Mouse (Mus musculus) stomach, adult 2 months (tissue): ENCODE results near the gene Vps52. TPM values are rescaled to one million over a fixed set of nuclear protein-coding genes. Genes with fewer than 3 reads are reported as not detected.

Experiments used
- polyA plus RNA-seq: library from polyadenylated mRNA; depleted of rRNA; stranded (reverse); fragments of >200 nt; gene quantifications from 2 replicates; pipeline ENCODE4 v1.2.3, GENCODE M21; 2012; rRNA removed

Gene Vps52
- 30.6 and 32.9 TPM in 2 replicates for polyA plus RNA-seq

DNA sequence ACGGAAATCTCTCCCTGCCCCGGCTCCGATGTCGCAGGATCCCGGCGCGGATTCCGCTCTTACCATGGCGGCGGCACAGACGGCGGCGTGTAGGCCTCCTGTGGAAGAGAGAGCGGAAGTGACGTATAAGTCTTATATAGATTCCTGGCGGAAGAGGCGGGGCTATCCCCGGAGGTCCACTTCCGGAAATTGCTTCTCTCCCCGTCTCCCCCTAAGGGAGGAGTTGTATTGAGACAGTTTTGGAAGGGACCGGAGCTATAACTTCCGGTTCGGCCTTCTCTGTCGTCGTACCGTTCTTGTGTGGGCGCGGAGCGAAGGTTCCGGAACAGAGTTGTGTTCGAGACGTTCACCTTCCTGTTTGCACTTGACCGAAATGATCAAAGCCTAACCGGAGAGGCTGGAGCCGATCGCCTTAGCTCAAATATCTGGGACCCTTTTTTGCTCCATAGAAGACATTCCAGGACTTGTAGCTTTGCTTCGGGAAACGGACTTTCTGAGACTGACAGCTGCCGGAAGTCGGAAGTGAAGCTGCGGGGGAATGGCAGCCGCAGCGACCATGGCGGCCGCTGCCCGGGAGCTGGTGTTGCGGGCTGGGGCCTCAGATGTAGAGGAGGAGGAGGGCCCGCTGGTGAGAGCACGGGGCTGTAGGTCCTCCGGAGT, at the start of gene Vps52, which contains the start of gene Rps18:
TSS of gene Vps52 (plus strand) at position 258 of the 660 bp plus-strand sequence.
TSS of gene Rps18 (minus strand) at position 447 of the 660 bp plus-strand sequence.

DNA sequence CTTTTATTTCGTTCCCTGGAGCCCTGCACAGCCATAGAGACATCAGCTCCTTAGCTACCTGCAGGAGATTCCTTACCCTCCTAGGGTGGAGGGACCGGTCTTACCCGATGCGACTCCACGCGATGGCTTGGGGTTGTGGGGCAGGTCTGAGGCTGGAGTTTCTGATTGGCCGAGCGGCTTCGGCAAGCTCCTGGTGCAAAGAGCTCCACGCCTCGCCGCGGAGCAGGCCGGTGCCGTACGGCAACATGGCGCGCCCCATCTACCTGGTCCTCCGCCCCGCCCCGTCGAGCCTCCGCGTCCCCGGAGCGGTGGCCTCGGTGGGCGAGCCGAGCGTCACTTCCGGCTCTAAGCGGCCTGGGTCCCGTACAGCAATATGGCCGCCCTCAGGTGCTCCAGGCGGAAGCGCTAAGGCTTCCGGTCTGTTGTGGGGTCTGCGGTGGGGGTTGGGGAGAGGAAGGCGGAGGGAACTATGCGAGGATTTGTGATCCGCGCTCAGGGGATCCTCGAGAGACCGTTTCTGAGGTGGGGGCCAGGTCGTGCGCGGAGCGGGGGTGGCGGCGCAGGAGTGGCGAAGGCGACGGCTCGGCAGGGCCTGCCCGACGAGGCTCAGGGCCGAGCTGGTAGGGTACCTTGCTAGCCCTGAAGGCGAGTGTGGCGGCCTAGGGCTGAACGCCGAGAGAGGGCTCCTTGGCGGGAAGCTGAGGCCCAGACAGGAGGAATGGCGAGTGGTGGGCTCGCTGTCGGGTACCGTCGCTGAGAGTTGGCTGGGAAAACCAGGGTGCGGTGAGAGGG, 46.3 kb upstream of the Vps52 start, which contains the start of gene Daxx:
TSS of gene Daxx (plus strand) at position 338 of the 792 bp plus-strand sequence.

DNA sequence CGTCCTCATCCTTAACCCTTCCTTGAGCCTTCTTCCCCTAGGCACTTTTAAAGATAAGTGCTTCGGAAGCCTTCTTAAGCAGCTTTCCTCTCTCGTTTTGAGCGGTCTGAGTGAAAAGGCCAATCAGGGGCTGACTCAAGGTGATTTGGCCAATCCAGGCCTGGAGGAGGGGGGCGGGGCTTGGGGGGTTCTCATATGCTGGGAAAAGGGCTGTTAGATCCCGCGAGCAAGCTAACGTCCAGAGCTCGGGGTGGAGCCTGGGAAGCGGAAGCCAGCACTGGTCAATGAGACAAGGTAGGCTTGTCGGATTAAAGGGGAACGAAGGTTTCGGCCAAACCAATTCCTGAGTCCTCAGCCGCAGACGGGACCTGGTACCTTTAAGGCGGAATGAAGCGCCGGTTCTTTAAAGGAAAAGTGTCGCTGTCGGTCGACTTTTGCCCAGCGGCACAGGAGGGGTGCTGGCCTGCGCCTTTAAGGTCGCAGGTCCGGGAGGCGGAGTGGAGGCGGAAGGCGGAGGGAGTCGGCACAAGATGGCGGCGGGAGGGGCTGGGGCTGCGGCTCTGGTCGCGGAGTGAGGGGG, 39.9 kb upstream of the Vps52 start, which contains the start of the genes Tapbp and Zbtb22:
TSS of gene Tapbp (plus strand) at position 229 of the 580 bp plus-strand sequence.
TSS of gene Zbtb22 (plus strand) at position 234 of the 580 bp plus-strand sequence.

DNA sequence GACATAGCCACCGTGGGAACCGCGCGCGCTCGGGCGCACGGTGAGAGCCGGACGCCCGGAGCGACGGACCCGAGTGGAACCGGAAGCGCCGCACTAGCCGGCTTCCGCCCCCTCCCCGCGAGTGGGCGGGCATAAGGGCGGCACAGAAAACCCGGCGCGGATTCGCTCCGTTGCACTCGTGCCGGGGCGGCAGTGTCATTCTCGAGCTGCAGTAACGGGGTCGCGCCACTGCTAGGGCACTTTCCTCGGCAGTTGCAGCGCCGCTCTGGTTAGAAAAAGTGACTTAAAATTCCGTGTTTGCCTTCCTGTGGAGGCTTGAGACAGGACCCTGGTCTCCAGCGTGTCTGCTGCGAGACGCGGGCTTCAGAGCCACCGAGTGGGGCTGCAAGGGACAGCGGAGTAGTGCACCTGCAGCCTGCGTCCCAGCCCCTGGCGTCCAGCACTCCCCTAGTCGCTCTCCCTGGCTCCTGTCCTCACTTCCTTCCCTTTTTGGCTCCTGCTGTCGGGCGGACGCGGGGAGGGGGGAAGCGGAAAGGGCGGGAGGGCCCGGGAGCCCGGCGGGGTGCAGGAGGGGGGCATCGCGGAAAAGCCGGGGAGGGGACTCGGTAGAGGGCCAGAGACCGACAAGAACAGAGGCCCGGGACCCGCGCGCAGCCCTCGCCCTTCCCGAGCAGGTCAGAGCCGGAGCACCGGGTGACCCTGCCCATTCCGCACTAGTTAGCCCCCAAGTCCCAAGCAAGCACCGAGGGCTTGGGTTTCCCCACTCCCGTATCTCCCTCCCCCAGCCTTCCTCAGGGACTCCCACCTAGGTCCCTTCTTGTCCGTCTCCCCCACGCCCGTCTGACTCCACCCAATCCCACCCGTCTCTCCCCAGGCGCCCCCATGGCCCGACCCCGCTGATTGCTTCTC, 26.0 kb upstream of the Vps52 start, which contains the start of gene Rgl2:
TSS of gene Rgl2 (plus strand) at position 173 of the 909 bp plus-strand sequence.

DNA sequence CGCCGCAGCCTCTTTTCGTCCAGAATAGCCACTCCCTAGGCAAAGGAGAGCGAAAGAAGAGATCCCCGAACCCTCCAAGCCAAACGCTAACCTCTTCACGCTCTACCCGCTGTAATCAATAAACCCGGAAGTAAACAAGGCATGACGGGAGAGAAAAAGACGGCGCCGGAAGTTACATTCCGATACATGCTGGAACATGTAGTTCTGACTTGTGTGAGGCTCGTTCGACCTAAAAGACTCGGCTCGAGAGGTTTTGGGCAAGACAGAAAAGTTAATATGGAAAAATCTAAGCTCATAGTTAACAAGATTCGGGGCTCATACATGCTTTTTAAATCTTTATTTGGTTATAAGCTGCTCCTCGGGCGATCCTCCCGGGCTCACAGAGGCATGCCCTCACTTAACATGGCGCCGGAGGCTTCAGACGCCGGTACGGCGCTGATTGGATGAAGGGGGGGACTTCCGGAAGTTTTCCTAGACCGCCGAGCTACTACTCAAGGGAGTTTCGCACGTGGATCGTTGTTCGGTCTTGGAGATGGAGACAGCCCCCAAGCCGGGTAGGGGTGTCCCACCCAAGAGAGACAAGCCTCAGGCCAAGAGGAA, 15.3 kb upstream of the Vps52 start, which contains the start of the genes Pfdn6 and Wdr46:
TSS of gene Pfdn6 (minus strand) at position 138 of the 600 bp plus-strand sequence.
TSS of gene Wdr46 (plus strand) at position 455 of the 600 bp plus-strand sequence.

DNA sequence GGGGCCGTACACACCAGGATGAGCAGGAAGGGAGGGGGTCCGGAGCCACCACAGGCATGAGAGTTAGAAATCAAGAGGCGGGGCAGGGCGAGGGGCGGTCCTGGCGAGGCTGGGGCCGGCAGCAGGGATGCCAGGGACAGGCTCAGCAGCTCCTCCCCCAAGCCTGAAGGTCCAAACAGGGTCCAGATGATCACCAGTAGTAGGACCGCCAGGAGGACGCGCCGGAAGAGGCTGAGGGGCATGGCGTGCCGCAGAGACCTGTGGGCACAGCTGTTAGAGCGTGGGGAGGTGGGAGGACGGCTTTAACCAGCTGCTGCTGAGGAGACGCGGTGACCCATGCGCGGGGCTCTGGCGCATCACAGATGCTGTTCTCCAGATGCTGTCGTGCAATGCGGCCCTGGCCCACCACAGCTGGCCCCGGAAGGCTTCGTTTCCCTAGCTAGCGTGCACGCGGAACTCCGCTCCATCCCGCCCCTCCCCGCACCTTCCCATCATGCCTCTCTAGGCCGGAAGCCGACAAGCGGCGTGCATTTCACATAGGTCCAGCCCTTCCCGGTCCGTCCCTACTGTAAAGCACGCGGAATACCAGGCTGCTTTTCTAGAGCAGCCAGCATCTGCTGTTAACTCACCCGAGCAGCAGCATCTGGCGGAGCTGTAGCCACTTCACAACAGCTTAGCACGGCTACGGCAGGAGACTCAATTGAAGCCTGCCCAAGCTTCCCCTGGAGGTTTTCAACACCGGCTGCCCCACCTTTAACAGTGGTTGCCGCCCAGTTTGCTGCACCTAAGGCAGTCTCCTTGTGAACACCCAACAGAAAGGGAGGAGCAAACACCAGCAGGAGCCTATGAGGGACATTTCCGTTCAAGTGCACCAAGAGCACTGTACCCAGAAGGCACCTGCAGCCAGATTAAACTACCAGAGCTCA, 4.3 kb upstream of the Vps52 start, which contains the start of gene B3galt4:
TSS of gene B3galt4 (minus strand) at position 468 of the 926 bp plus-strand sequence.

DNA sequence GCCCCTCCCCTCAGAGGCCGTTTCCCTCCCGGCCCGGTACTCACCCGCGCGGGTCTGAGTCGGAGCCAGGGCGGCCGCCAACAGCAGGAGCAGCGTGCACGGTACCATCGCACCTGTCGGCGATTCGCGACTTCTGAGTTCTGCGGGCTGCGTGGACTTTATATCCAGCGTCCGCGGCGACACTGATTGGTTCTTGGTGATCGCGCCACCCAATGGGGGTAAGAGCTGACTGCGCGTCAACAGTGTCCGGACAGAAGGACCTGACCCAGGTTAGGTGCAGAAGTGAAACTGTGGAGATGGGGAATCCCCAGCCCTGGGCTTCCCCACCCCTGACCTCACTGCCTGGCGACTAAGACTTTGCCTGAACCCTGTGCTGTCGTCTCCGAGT, 44.5 kb downstream of the Vps52 start, which contains the start of gene H2-K1:
TSS of gene H2-K1 (minus strand) at position 198 of the 388 bp plus-strand sequence.

Other genes with a start within 250 kb of the Vps52 start
- gene March2, start 237.1 kb upstream of the Vps52 start, polyA plus RNA-seq, result 42.8 and 60.2 TPM in 2 replicates
- 166 and 168 TPM in 2 replicates for gene Rab11b, start 195.3 kb upstream of the Vps52 start, polyA plus RNA-seq
- 9.7 and 11.8 TPM in 2 replicates for gene Angptl4, start 174.0 kb upstream of the Vps52 start, polyA plus RNA-seq
- 19.7 and 19.8 TPM in 2 replicates for gene Kank3, start 145.3 kb upstream of the Vps52 start, polyA plus RNA-seq
- 241 and 248 TPM in 2 replicates for gene Rps28, start 131.2 kb upstream of the Vps52 start, polyA plus RNA-seq
- 233 and 376 TPM in 2 replicates for gene Ndufa7, start 131.2 kb upstream of the Vps52 start, polyA plus RNA-seq
- gene Cd320, start 112.7 kb upstream of the Vps52 start, polyA plus RNA-seq, result 13.4 and 44.6 TPM in 2 replicates
- not detected in 2 replicates for gene Gm7029, start 82.0 kb upstream of the Vps52 start, polyA plus RNA-seq
- gene Kifc1, start 65.2 kb upstream of the Vps52 start, polyA plus RNA-seq, result 2.8 and 3.9 TPM in 2 replicates
- 0.18 and 0.26 TPM in 2 replicates for gene Platr17, start 50.7 kb upstream of the Vps52 start, polyA plus RNA-seq
- gene Daxx, start 46.4 kb upstream of the Vps52 start, polyA plus RNA-seq, result 25.6 and 26.2 TPM in 2 replicates
- 92.0 and 99.2 TPM in 2 replicates for gene Tapbp, start 39.9 kb upstream of the Vps52 start, polyA plus RNA-seq
- 45.0 and 64.9 TPM in 2 replicates for gene Zbtb22, start 39.9 kb upstream of the Vps52 start, polyA plus RNA-seq
- 89.5 and 105 TPM in 2 replicates for gene Rgl2, start 26.3 kb upstream of the Vps52 start, polyA plus RNA-seq
- 5.2 and 6.8 TPM in 2 replicates for gene Pfdn6, start 15.5 kb upstream of the Vps52 start, polyA plus RNA-seq
- gene Wdr46, start 15.2 kb upstream of the Vps52 start, polyA plus RNA-seq, result 8.8 and 11.1 TPM in 2 replicates
- 16.9 and 20.2 TPM in 2 replicates for gene B3galt4, start 4.3 kb upstream of the Vps52 start, polyA plus RNA-seq
- gene Rps18, start 189 bp downstream of the Vps52 start, polyA plus RNA-seq, result 111 and 142 TPM in 2 replicates
- gene H2-K1, start 44.5 kb downstream of the Vps52 start, polyA plus RNA-seq, result 1,329 and 1,533 TPM in 2 replicates
- 16.2 and 20.2 TPM in 2 replicates for gene Ring1, start 68.9 kb downstream of the Vps52 start, polyA plus RNA-seq
- 42.2 and 91.2 TPM in 2 replicates for gene H2-Ke6, start 72.2 kb downstream of the Vps52 start, polyA plus RNA-seq
- 101 and 145 TPM in 2 replicates for gene Slc39a7, start 75.9 kb downstream of the Vps52 start, polyA plus RNA-seq
- gene Rxrb, start 76.0 kb downstream of the Vps52 start, polyA plus RNA-seq, result 41.3 and 55.6 TPM in 2 replicates
- gene Col11a2, start 83.6 kb downstream of the Vps52 start, polyA plus RNA-seq, result 1.1 and 2.3 TPM in 2 replicates
- gene H2-Oa, start 136.5 kb downstream of the Vps52 start, polyA plus RNA-seq, result 0.70 and 4.2 TPM in 2 replicates
- 11.1 and 18.4 TPM in 2 replicates for gene H2-DMa, start 163.7 kb downstream of the Vps52 start, polyA plus RNA-seq
- gene Brd2, start 166.8 kb downstream of the Vps52 start, polyA plus RNA-seq, result 49.0 and 51.3 TPM in 2 replicates
- 1.7 and 3.5 TPM in 2 replicates for gene H2-DMb2, start 187.5 kb downstream of the Vps52 start, polyA plus RNA-seq
- 15.8 and 34.6 TPM in 2 replicates for gene H2-DMb1, start 197.3 kb downstream of the Vps52 start, polyA plus RNA-seq
- gene Tap1, start 231.7 kb downstream of the Vps52 start, polyA plus RNA-seq, result 9.8 and 12.1 TPM in 2 replicates
- 13.9 and 19.6 TPM in 2 replicates for gene Psmb9, start 232.0 kb downstream of the Vps52 start, polyA plus RNA-seq
- 12.2 and 14.1 TPM in 2 replicates for gene Psmb8, start 241.9 kb downstream of the Vps52 start, polyA plus RNA-seq
- 13.4 and 13.7 TPM in 2 replicates for gene Tap2, start 247.7 kb downstream of the Vps52 start, polyA plus RNA-seq